Comparison of ENCODE assay signal across 8 mouse cellular contexts in the genomic region with DNA sequence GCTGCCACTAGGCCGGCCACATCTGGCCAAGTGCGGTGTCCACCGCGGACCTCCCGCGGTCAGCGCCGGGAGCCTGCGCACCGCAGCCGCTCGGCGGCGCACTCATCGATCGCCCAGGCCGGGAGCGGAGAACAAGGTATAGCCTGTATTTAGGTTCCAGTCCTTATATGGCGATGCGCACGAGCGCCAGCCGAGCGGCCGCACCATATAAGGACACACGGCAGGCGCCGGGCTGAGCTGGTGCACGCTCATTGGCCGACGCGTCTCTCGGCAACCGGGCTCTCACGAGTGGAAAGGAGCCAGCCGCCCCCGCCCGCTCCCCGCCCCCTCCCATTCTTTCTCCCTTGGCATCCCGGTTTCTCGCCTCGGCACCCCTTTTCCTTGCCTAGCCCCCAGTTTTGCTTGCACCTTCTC. TPM values are rescaled to one million over a fixed set of nuclear protein-coding genes. Genes with fewer than 3 reads are reported as not detected.
DNase-seq lines count a peak whose midpoint lies in the region; ATAC-seq and TF ChIP-seq lines count a peak whose summit lies in the region.

No protein-coding gene starts in this region.

- peak; percentile 64 for DNase-seq in kidney, adult 11 months
- no peak for DNase-seq in kidney, adult 18-20 months
- DNase-seq in heart, adult 8-10 months (ENCODE audit: low spot score), result peak; percentile 65
- peak; percentile 76 for DNase-seq in liver, embryonic 11.5 days (ENCODE audit: low spot score)

- ATAC-seq in kidney, embryonic 14.5 days (ENCODE audit: low FRiP score, low TSS enrichment), result peak; percentile 84
- peak; percentile 83 for ATAC-seq in liver, embryonic 11.5 days (replicated peaks; ENCODE audit: low FRiP score)
- ATAC-seq in stomach, embryonic 15.5 days (ENCODE audit: insufficient read depth, low FRiP score, low read depth), result peak; percentile 88

- 0 out of 2 replicates have a peak overlapping the region, but pooled peaks have one; percentile 14 for H3K9ac ChIP-seq in kidney, embryonic 14.5 days (ENCODE audit: low read depth, low read length)
- H3K9ac ChIP-seq in liver, embryonic 11.5 days (ENCODE audit: low read depth, low read length), result no peak overlapping the region
- peak overlapping the region; percentile 9; the same call in 1 of the 2 replicates for H3K9ac ChIP-seq in stomach, embryonic 15.5 days

- H3K27ac ChIP-seq in cortical plate, adult 2 months (ENCODE audit: insufficient read depth, low read length), result no peak overlapping the region
- peak overlapping the region; percentile 21; the same call in 1 of the 2 replicates for H3K27ac ChIP-seq in kidney, embryonic 14.5 days (ENCODE audit: low read depth, low read length)
- H3K27ac ChIP-seq in liver, embryonic 11.5 days (ENCODE audit: low read depth, low read length), result no peak overlapping the region
- peak overlapping the region; percentile 76; the same call in 1 of the 2 replicates for H3K27ac ChIP-seq in stomach, embryonic 15.5 days

- H3K4me3 ChIP-seq in cortical plate, adult 2 months (ENCODE audit: insufficient read depth, low read length), result peak overlapping the region; percentile 81
- peak overlapping the region; percentile 34 for H3K4me3 ChIP-seq in kidney, embryonic 14.5 days (ENCODE audit: low read length)
- H3K4me3 ChIP-seq in liver, embryonic 11.5 days (ENCODE audit: low read depth, low read length), result peak overlapping the region; percentile 22; the same call in 1 of the 2 replicates
- peak overlapping the region; percentile 15 for H3K4me3 ChIP-seq in myocyte
- H3K4me3 ChIP-seq in stomach, embryonic 15.5 days (replicated peaks), result peak overlapping the region; percentile 42

- peak overlapping the region; percentile 70 for H3K4me2 ChIP-seq in kidney, embryonic 14.5 days (replicated peaks; ENCODE audit: low read depth, low read length)
- peak overlapping the region; percentile 63 for H3K4me2 ChIP-seq in liver, embryonic 11.5 days
- peak overlapping the region; percentile 93 for H3K4me2 ChIP-seq in myocyte (ENCODE audit: low read depth)
- peak overlapping the region; percentile 89 for H3K4me2 ChIP-seq in stomach, embryonic 15.5 days

- H3K4me1 ChIP-seq in cortical plate, adult 2 months (ENCODE audit: control insufficient read depth, insufficient read depth, low read length), result no peaks in the 10 kb centered on the region
- H3K4me1 ChIP-seq in kidney, embryonic 14.5 days (ENCODE audit: control insufficient read depth, insufficient read depth, low read length), result peaks cover 24% of the 10 kb centered on the region; the same call in 1 of the 2 replicates
- H3K4me1 ChIP-seq in liver, embryonic 11.5 days (replicated peaks; ENCODE audit: control insufficient read depth, insufficient read depth, low read length), result peaks cover 10% of the 10 kb centered on the region
- H3K4me1 ChIP-seq in stomach, embryonic 15.5 days, result peaks cover 50% of the 10 kb centered on the region

- no peak overlapping the region for H3ac ChIP-seq in myocyte (ENCODE audit: control insufficient read depth, insufficient read length)

- TF ChIP-seq POLR2A in cortical plate, adult 2 months (IDR thresholded peaks at IDR 0.05; ENCODE audit: extremely low read depth, insufficient read depth, low read length), result 0 out of 2 replicates have a peak, but pooled peaks have one; percentile 31
- TF ChIP-seq POLR2A in myocyte (IDR thresholded peaks at IDR 0.05; ENCODE audit: insufficient read length, low read depth), result peak; percentile 41

- WGBS in kidney, embryonic 14.5 days, result under 1% methylated on average over 38 of the region's 42 CpGs
- WGBS in liver, embryonic 11.5 days, result under 1% methylated on average over 42 of the region's 42 CpGs
- WGBS in stomach, embryonic 15.5 days, result under 1% methylated on average over 38 of the region's 42 CpGs

- H3K9me3 ChIP-seq in kidney, embryonic 14.5 days (ENCODE audit: control insufficient read depth, low read length), result no peaks in the 10 kb centered on the region
- H3K9me3 ChIP-seq in liver, embryonic 11.5 days (ENCODE audit: control insufficient read depth, low read length), result no peaks in the 10 kb centered on the region
- no peaks in the 10 kb centered on the region for H3K9me3 ChIP-seq in stomach, embryonic 15.5 days

- H3K79me2 ChIP-seq in myocyte (ENCODE audit: control insufficient read depth, insufficient read depth), result no peaks in the 10 kb centered on the region

- no peaks in the 10 kb centered on the region for H3K36me3 ChIP-seq in kidney, embryonic 14.5 days (ENCODE audit: control insufficient read depth, insufficient read depth, low read length)
- H3K36me3 ChIP-seq in liver, embryonic 11.5 days (ENCODE audit: control insufficient read depth, insufficient read depth, low read length), result no peaks in the 10 kb centered on the region
- no peaks in the 10 kb centered on the region for H3K36me3 ChIP-seq in myocyte (ENCODE audit: control insufficient read depth, insufficient read depth)
- H3K36me3 ChIP-seq in stomach, embryonic 15.5 days, result no peaks in the 10 kb centered on the region

- H3K27me3 ChIP-seq in kidney, embryonic 14.5 days (ENCODE audit: control insufficient read depth, insufficient read depth, low read length), result peaks cover 87% of the 10 kb centered on the region
- H3K27me3 ChIP-seq in liver, embryonic 11.5 days (replicated peaks; ENCODE audit: control insufficient read depth, insufficient read depth, low read length), result peaks cover 100% of the 10 kb centered on the region
- H3K27me3 ChIP-seq in myocyte (ENCODE audit: control insufficient read depth, insufficient read depth, insufficient read length), result peaks cover 14% of the 10 kb centered on the region
- H3K27me3 ChIP-seq in stomach, embryonic 15.5 days (replicated peaks), result peaks cover 84% of the 10 kb centered on the region

- TF ChIP-seq CTCF in cortical plate, adult 2 months (IDR thresholded peaks at IDR 0.05; ENCODE audit: extremely low read depth, insufficient read depth, low read length), result no peak

TF ChIP-seq in myocyte, 11 proteins besides CTCF, POLR2A, EP300 and RAD21:
- TF ChIP-seq TCF3 (IDR thresholded peaks at IDR 0.05; ENCODE audit: insufficient read length, low read depth) (peak; percentile 11), SRF (IDR thresholded peaks at IDR 0.05; ENCODE audit: control insufficient read depth, insufficient read length, low read depth) (peak; percentile 100), MYOD1 (IDR thresholded peaks at IDR 0.05; ENCODE audit: control insufficient read depth in 1 of 3, insufficient read length in 2 of 3, low read depth in 2 of 3) (peak in 1 of 3 experiments; percentile 52), MYOG (IDR thresholded peaks at IDR 0.05; ENCODE audit: control insufficient read depth in 1 of 3, insufficient read depth in 1 of 3, insufficient read length in 2 of 3, low read depth in 2 of 3) (no peak)
TF ChIP-seq in myocyte: peak in this region for 3.

RNA-seq across cellular contexts. Expression of a gene that starts 12.5 kb away (rescaled TPM):
- 6.0 and 7.4 TPM in 2 replicates for polyA plus RNA-seq in cortical plate, adult 2 months (2012; rRNA removed)
- 1 to 10 TPM; 3.6 to 4.9 (median 4.6) TPM for total RNA-seq in heart, adult 8-10 months (2022)
- polyA plus RNA-seq in kidney, embryonic 14.5 days (2014; fragmentation: Nextera tagmentation; extraction: Ambion mirVana), result 7.8 and 10.9 TPM in 2 replicates
- 6.5 and 7.1 TPM in 2 replicates for polyA plus RNA-seq in liver, embryonic 11.5 days (2014; fragmentation: Nextera tagmentation; extraction: Ambion mirVana)
- polyA plus RNA-seq in myocyte (2012; fragmentation: generic; extraction: Trizol), result 4.9 TPM
- polyA plus RNA-seq in stomach, embryonic 15.5 days (2015; fragmentation: Nextera tagmentation; extraction: Ambion mirVana), result 6.9 and 7.2 TPM in 2 replicates

RNA-seq across cellular contexts. Expression of a gene that starts 30.5 kb away (rescaled TPM):
- 2.6 and 2.8 TPM in 2 replicates for polyA plus RNA-seq in cortical plate, adult 2 months (2012; rRNA removed)
- 1 to 10 TPM; 2.0 to 3.9 (median 2.9) TPM for total RNA-seq in heart, adult 8-10 months (2022)
- polyA plus RNA-seq in kidney, embryonic 14.5 days (2014; fragmentation: Nextera tagmentation; extraction: Ambion mirVana), result 19.9 and 38.2 TPM in 2 replicates
- polyA plus RNA-seq in liver, embryonic 11.5 days (2014; fragmentation: Nextera tagmentation; extraction: Ambion mirVana), result 22.1 and 22.2 TPM in 2 replicates
- polyA plus RNA-seq in myocyte (2012; fragmentation: generic; extraction: Trizol), result 10.2 TPM
- polyA plus RNA-seq in stomach, embryonic 15.5 days (2015; fragmentation: Nextera tagmentation; extraction: Ambion mirVana), result 21.3 and 24.8 TPM in 2 replicates

RNA-seq across cellular contexts. Expression of a gene that starts 32.8 kb away (rescaled TPM):
- polyA plus RNA-seq in cortical plate, adult 2 months (2012; rRNA removed), result 45.3 and 47.5 TPM in 2 replicates
- 10 to 100 TPM in 1 of 4 experiments, 1 to 10 TPM in 3; 5.2 to 12.8 (median 8.4) TPM for total RNA-seq in heart, adult 8-10 months (2022)
- 4.9 and 8.3 TPM in 2 replicates for polyA plus RNA-seq in kidney, embryonic 14.5 days (2014; fragmentation: Nextera tagmentation; extraction: Ambion mirVana)
- 5.1 TPM in 2 replicates for polyA plus RNA-seq in liver, embryonic 11.5 days (2014; fragmentation: Nextera tagmentation; extraction: Ambion mirVana)
- 29.9 TPM for polyA plus RNA-seq in myocyte (2012; fragmentation: generic; extraction: Trizol)
- 10.2 and 10.3 TPM in 2 replicates for polyA plus RNA-seq in stomach, embryonic 15.5 days (2015; fragmentation: Nextera tagmentation; extraction: Ambion mirVana)

Comparison
In these comparisons a context has a peak if more than half of its experiments do, and no peak if none do; other contexts are left out.
1. H3K27ac ChIP-seq: peak in kidney, embryonic 14.5 days (single experiment) and stomach, embryonic 15.5 days (single experiment); none in cortical plate, adult 2 months (single experiment) and liver, embryonic 11.5 days (single experiment).
2. H3K4me3 ChIP-seq: peak in every context shown above with its lines; median percentile 81 in cortical plate, adult 2 months; 42 in stomach, embryonic 15.5 days; 34 in kidney, embryonic 14.5 days; 22 in liver, embryonic 11.5 days; 15 in myocyte.
3. Peak in every context shown above with its lines, with median percentiles within 50 percentile points of each other: ATAC-seq and H3K4me2 ChIP-seq.